Mouse (Mus musculus) megakaryocyte-erythroid progenitor cell, adult 5-6 weeks (primary cell): Measurements from ENCODE around the gene Por. TPM values are rescaled to one million over a fixed set of nuclear protein-coding genes. Genes with fewer than 3 reads are reported as not detected.
A peak's percentile ranks its signal among the peaks of the same experiment; 100 is the strongest.

Experiments used
- ATAC-seq: replicated peaks from 2 replicates; pipeline ENCODE4 v1.8.0; 2016; ENCODE audit warnings: mild to moderate bottlenecking, inconsistent platforms; ENCODE audit not compliant: severe bottlenecking, poor library complexity, low FRiP score, low TSS enrichment
- total RNA-seq, 2 experiments: library from RNA; stranded (forward) in 1 of 2; stranded (reverse) in 1 of 2; fragments of 200-1000, 215-1000 nt in 1 of 2; fragments of >200 nt in 1 of 2; fragmentation: Nextera tagmentation in 1 of 2; gene quantifications; 2 replicates each; pipeline ENCODE4 v1.2.3; 2014 to 2017

The Por gene
- total RNA-seq (2014; fragmentation: Nextera tagmentation) (49.6 and 57.4 TPM in 2 replicates), total RNA-seq (2017) (58.7 and 73.2 TPM in 2 replicates)

DNA sequence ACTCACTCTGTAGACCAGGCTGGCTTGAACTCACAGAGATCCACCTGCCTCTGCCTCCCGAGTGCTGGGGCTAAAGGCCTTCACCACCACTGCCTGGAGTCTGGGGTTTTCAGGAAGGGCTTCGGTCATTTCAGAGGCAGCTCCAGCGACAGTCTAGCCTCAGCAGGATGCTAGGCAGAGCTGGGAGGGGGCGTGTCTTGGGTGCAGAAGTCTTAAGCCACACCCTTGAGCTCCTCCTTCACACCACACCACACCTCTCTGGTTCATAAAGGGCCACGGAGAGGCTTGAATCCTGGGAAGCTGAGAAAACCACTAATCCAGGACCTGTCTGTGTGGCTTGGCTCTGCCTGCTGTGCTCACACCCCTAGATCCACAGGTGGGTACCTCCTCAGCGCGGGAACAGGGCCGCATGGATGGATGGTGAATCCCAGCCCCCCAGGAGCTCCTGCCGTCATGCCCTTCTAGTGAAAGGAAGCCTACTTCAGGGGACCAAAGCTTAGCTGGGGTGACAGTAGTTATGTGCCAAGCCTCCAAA, at the start of gene Por:
Gene Por, plus strand, starts transcription at position 293 of the 535 bp plus-strand sequence.
- ATAC-seq: peak; percentile 98

DNA sequence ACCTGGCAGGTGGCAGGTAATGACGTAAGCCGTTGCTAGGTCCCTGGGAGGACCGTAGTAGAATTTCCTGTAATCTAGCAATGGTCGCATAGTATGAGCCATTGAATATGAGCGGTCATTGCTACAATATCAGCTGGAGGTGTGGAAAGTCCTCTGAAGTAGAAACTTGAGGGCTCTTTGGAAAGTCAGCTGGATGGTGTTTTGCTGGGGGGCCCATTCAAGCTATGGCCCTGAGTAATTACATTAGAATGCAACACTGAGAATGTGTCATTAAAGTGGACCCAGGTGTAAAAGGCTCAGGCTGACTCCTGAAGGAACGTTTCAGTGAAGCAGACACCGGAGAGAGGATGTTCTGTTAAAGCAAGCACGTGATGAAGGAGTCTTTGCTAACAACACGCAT, 49.3 kb upstream of the Por start:
- ATAC-seq: no peak

DNA sequence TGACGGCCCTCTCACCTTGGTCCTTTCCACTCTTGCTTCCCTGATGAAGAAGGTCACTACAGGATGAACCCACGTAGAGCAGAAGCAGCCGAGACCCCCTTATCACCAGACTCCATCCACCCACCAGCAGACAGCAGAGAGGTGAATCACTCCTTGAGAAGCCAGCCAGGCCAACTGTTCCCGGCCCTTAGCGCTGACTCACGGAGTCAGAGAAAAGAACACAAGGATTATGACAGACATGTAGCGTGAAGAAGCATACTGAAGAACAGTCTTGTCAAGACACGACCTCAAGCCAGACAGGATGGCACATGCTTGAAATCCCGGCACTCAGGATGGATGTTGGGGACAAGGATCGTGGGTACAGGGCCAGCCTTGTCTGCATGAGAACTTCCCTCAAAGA, 48.1 kb upstream of the Por start:
- no peak for ATAC-seq

DNA sequence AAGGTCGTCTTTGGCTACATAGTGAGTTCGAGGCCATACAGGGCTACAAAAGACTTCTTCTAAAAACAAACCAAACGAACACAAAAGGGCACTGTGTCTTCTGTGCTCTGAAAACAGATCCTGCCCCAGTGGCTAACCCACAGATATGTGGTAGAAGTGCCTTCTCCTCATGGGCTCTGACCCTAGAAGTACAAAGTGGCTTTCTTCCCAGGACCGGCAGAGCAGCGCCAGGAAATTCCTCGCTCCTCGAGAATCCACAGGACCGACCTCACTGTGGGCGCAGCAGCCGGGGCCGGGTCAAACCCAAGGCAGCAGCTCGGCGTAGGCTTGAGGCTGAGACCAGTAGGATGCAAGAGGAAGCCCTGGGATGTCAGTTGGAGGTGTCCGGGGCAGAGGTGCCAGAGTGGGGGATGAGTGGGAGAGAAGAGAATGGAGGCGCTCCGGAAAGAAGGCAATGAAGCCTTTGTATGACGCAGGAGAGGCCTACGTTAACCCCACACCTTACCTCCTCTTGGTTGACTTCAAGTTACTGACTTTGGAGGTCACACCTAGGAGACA, 46.7 kb upstream of the Por start:
- no peak; the same call in 1 of the 2 replicates for ATAC-seq

DNA sequence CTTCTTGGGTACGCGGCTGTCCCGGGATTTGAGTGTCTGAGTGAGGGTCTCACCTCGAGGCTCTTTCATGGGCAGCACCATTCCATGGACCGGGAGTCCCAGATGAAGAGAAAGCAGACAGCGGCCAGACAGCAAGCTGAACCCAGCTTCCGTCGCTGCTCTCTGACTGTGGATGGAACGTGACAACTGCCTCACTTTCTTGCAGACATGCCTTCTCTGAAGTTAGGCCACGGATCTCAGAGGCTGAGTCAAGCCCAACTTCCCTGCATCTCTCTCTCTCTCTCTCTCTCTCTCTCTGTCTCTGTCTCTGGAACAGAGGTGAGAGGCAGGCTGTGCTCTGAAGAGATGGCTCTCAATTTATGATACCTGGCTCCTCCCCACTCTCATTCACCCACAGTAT, 40.9 kb upstream of the Por start:
- ATAC-seq: no peak

DNA sequence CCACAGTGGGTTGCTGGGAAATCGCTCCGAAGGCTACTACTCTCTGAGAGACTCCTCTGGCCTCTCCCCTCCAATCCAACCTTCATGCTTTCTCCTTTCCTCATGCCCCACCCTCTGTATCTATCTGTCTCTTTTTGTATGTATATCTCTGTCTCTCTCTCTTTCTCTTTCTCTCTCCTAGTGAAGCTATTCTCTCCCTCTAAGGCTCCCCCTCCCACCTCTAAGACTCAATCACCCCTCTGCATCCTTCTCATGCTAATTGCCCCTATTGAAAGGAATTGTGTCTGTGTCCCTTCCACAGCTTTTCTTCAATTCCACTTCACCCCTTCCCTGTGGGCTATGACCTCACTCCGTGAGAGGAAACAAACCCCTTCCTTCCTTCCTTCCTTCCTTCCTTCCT, 40.4 kb upstream of the Por start:
- no peak for ATAC-seq

DNA sequence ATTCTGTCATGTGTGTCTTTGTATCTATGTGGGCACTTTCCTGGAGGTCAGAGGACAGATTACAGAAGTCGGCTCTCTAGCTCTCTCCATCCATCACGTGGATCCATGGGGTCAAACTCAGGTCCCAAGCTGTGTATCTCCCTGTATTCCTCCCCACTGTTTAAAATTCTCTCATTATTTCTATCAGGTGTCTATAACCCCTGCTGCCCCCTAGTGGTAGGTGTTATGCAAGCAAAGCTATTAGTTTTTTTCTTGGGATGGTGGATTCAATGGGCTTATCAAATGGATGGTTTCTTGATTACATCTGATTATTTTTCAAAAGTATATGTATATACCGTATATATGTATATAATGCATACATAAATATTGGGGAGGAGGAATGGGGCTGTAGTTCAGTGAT, 39.2 kb upstream of the Por start:
- ATAC-seq: no peak

DNA sequence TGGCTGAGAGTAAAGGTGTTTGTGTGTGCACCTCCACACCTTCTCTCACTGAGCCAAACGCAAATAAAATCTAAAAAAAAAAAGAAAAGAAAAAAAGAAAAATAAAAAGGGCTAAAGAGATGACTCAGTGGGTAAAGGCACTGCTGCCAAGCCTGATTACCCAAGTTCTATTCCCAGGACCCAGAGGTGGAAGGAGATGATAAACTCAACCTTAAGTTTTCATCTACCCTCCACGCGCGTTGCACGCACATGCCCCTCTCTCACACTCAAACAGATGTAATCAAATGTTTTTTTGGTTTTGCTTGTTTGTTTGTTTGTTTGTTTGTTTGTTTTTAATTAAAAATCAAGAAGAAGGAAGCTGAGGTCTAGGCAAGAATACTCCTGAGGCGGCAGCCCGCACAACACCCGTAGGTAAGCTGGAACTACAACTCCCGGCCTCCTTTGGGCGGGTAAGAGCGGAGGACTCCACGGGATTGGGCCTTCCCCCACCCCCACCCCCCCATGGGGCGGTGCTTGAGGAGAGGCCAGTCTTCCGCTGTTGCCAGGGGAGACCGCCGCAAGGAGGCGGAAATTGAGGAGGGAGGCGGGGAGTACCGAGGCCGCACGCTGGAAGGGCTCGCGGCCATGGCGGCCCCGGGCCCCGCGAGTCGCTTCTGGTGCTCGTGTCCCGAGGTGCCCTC, 37.6 kb upstream of the Por start, which contains the start of gene Rhbdd2:
Gene Rhbdd2, plus strand, starts transcription at position 502 of the 680 bp plus-strand sequence.
- ATAC-seq: peak; percentile 95

DNA sequence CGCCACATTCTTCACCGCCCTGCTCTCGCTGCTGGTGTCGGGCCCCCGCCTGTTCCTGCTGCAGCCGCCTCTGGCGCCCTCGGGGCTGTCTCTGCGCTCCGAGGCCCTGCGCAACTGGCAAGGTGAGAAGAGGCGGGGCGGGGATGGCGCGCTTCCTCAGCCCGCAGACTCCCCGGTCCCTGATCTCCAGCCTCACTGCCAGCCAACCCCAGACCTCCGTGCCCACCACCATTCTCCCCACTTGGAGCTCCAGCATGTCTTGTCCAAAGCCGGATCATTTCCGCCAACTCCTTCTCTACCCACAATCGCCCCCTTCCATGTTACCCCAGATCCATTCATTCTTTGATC, 37.1 kb upstream of the Por start:
- no peak for ATAC-seq

DNA sequence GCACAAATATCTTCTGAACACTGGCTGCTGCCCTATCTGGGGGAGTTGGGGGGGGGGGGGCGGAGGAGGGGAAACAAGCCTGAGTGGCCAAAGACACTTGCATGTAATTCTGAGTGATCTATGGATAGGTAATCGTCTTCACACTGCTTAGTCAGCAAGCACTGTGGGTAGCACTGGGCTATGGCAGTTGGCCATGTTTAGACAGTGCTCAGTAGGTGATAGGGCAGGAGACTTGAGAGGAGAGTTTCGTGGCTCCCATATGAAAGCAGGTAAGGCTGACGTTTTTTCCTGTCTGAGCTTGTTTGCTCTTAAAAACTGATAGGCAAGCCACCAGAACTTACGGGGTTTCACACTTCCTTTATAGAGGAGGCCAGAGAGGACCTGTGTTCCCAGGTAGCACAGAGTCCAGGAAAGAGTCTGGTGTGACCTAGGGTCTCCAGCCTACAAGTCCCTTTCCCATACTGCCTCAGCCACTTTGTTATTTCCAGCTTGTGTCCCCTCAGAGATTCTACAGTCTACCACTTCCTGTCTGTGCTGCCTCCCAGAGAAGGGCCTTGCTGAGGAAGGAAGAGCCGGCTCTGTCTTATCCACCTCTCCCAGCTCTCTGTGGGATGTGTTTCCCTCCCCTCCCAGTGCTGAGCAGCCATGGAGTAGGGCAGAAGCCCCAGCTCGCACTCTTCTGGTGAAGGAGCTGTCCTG, 29.9 kb upstream of the Por start:
- peak; percentile 68 for ATAC-seq

DNA sequence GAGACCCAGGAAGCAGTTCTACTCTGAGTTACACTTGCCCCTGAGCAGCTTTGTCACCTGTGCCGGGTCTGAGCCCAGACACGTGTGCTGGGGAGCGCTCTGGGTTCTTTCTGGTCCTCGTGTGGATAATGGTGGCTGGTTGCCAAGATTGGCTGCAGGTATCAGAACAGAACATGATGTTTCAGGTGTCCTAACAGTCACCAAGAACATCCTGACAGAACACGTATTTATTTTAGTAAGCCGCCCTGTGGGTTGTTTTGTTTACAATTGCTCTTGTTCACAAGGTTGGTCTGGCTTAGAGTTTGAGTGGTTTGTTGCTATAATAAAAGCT, 29.4 kb upstream of the Por start:
- no peak for ATAC-seq

DNA sequence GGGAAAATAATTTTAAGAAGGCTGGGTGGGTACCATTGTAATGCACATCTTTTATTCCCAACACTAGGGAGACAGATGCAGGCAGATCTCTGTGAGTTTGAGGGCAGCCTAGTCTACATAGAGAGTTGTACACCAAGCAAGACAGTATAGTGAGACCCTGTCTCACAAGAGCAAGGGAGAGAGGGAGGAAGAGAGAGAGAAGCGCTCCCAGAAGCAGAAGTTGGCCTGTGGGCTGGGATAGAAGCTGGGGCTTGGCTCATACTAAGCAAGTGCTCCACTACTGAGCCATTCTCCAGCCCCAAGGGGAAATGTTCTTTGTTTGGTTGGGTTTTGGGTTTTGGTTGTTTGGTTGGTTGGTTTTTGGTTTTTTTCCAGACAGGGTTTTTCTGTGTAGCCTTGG, 28.8 kb upstream of the Por start:
- no peak for ATAC-seq

DNA sequence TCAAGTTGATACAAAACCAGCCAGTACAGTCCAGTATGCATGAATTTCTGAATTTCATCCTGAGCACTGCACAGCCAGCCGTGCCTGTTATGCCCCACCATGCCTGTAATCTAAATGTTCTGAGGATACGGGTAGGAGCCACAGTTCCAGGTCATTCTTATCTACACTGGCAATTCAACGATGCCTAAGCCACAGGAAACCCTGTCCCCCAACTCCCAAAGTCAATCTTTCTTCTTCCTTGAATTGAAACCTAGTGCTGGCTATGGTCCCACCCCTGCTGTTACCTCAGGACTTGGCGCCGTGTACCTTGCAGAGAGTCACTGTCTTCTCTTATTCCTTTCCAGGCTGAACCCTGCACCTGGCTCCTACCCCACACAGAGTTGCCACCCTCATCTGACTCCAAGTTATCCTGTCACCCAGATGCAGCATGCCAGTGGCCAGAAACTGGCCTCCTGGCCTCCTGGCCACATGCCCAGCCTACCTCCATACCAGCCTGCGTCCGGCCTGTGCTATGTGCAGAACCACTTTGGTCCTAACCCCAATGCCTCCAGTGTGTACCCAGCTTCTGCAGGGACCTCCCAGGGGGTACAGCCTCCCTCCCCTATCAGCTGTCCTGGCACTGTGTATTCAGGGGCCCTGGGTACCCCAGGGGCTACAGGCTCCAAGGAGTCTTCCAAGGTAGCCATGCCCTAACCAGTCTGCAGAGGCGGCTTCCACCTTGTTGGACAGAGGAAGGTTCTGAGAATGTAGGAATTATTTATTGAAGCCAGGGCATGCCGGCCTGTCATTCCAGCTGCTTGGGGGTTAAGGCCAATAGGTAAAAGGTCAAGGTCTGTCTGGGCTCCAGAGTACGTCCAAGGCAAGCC, 26.9 kb upstream of the Por start:
- peak; percentile 82 for ATAC-seq

DNA sequence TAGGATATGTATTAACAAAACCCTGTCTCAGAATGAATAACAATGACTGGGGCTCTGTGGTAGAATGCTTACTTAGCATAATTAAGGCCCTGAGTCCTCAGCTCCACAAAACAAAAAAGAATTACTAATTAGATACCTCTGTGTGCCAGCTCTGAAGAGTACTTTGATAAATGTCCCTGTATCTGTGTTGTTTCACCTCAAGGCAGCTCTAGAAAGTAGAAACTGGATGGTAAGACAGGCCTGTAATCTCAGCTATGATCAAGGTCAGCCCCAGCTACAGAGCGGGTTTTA, 26.3 kb upstream of the Por start:
- ATAC-seq: no peak

DNA sequence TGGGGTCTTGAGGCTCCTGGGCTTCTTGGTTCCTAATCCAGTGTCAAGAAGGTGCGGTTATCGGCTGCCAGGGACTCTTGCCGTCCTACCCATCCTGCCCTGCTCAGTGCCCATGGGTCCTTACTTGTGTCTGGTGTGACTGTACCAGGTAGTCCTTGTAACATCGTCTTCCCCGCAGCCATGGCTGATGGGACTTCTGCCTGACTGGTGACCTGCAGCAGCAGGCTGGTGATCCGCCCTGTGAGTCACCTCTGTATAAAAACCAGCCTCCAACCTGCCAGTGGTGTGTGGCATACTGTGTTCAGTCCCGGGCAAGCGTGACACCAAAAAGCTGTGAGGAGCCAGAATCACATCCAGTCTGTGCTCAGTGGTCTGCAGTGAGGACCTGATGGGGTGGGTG, 26.0 kb upstream of the Por start:
- ATAC-seq: no peak

DNA sequence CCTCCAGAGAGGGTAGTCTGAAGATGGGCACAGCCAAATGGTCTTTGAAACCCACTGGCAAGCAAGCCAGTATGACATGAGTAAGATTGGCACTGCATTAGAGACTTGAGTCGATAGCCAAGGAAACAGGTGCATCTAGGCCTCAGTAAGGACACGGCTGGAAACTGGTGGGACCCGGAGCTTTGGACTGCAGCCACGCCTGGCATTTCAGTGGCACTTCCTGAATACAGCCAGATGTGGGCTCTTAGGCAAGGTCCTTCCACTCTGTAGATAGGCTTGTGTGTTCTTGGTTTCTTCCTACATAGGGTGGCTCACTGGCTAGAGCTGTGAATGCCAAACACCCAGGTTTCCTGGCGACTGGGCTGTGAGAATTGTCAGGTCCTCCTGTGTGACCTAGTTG, 24.5 kb upstream of the Por start:
- no peak for ATAC-seq

DNA sequence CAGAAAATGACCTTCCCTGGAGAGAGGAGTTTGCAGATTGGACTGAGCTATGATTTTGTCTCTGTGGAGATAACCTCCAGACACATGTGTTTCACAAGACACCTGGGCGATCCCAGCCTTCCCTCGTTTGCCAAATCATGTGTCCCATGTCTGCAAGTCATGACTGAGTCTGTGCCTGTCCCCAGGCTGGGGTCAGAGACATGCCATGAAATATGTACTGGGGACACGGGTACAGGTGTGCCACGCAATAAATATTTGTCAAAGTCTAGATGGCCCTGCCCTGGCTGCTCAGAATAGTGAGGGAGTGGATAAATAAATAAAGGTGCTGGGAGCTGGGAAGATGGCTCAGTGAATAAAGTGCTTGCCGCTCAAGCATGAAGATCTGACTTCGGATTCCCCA, 23.8 kb upstream of the Por start:
- no peak for ATAC-seq

DNA sequence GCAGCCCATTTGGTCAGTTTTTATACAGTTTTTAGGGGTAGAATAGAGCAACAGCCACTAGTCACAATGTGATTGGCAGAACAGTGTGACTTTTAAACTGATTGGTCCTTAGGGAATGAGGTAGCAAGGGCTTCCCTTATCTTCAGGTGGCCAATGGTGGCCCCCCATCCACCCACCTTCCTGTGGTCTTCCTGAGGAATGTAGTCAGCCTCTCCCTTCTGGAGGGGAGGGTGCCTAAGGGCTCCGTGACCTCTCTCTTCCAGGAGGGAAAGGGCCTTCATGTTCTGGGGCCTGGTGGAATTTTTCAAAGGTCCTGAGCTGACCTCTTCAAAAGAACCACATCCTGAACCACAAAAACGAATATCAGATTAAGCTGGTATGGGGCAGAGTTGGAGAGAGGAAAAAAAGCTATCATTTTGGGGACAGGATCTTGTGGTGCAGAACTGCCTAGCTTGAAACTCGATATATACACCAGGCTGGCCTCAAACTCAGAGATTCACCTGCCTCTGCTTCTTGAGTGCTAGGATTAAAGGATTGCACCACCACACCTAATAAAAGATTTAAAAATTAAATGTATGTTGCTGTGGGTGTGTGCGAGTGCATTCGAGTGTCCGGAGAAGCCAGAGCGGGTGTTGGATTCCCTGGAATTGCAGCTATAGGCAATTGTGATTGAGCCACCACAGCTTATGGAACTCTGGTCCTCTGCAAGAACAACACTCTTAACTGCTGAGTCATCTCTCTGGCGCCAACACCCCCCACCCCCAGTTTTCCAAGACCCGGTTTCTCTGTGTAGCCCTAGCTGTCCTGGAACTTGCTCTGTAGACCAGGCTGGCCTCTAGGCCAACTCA, 21.1 kb upstream of the Por start:
- no peak; the same call in 1 of the 2 replicates for ATAC-seq

DNA sequence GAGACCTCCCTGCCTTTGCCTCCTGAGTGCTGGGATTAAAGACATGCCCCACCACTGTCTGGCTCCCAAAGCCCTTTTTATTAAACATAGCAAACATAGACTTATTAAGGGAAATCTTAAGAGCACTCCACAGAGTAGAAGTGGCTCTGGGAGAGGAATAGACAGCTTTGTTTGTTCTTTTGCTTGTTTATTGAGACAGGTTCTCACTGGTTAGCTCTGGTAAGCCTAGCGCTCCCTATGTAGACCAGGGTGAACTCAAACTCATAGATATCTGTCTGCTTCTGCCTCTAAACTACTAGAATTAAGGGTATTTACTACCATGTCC, 20.6 kb upstream of the Por start:
- ATAC-seq: no peak
